Mouse (Mus musculus) hindbrain, embryonic 12.5 days (tissue): ENCODE data around the gene Enox1. TPM values are rescaled to one million over a fixed set of nuclear protein-coding genes. Genes with fewer than 3 reads are reported as not detected.

Experiments used
- ATAC-seq: fragments of 200-750 bp; cut with Nextera tagmentation; 2 replicates; pipeline ENCODE4 v1.8.0; 2017; ENCODE audit warnings: moderate TSS enrichment; ENCODE audit not compliant: low FRiP score
- H3K27ac ChIP-seq: fragments of 300-500 bp; sonication (generic); 2 replicates; pipeline ENCODE4 v1.5.1; 2016; ENCODE audit warnings: mild to moderate bottlenecking
- H3K27me3 ChIP-seq: fragments of 300-500 bp; sonication (generic); 2 replicates; pipeline ENCODE4 v1.6.1; 2016; ENCODE audit warnings: mild to moderate bottlenecking
- H3K36me3 ChIP-seq: fragments of 300-500 bp; sonication (generic); 2 replicates; pipeline ENCODE4 v1.6.1; 2016; ENCODE audit warnings: mild to moderate bottlenecking
- H3K4me1 ChIP-seq: fragments of 300-500 bp; sonication (generic); 2 replicates; pipeline ENCODE4 v1.6.1; 2016
- H3K4me2 ChIP-seq: fragments of 300-500 bp; sonication (generic); replicated peaks from 2 replicates; pipeline ENCODE4 v1.6.1; 2016; ENCODE audit warnings: mild to moderate bottlenecking
- H3K4me3 ChIP-seq: fragments of 300-500 bp; sonication (generic); 2 replicates; pipeline ENCODE4 v1.5.1; 2016; ENCODE audit warnings: mild to moderate bottlenecking
- H3K9ac ChIP-seq: fragments of 300-500 bp; sonication (generic); 2 replicates; pipeline ENCODE4 v1.6.1; 2016; ENCODE audit warnings: mild to moderate bottlenecking, moderate library complexity
- H3K9me3 ChIP-seq: fragments of 300-500 bp; sonication (generic); replicated peaks from 2 replicates; pipeline ENCODE4 v1.6.1; 2016; ENCODE audit warnings: mild to moderate bottlenecking
- WGBS: fragments of 180-500 bp; shearing (Covaris S2); methylation state at CpG from one replicate; pipeline ENCODE4 v1.1.7; 2016; 5-methylcytosine and 5-hydroxymethylcytosine counted together
- polyA plus RNA-seq: library from polyadenylated mRNA; unstranded; fragments of >200 nt; fragmentation: Nextera tagmentation; extraction: Ambion mirVana; gene quantifications from 2 replicates; pipeline ENCODE4 v1.2.1, GENCODE M21; 2016

Enox1 gene
- polyA plus RNA-seq, 1 experiment from 2014 or later = 36.7 TPM

- no peaks in the 10 kb centered on the region for H3K27me3 ChIP-seq
- no peak overlapping the region for H3K27ac ChIP-seq
- no peaks in the 10 kb centered on the region for H3K9me3 ChIP-seq
- H3K9ac ChIP-seq = no peak overlapping the region
- H3K4me1 ChIP-seq = no peaks in the 10 kb centered on the region
- no peak overlapping the region for H3K4me2 ChIP-seq
- 0 out of 2 replicates have a peak, but pooled peaks cover 5% of the 10 kb centered on the region for H3K36me3 ChIP-seq
- no peak for ATAC-seq
- H3K4me3 ChIP-seq = no peak overlapping the region
- 62% methylated on average over 12 of the region's 12 CpGs for WGBS
Observed at GRCm38 (mm10) chr14:77708354-77709150, 552.0 kb downstream of the Enox1 start.

- Histone ChIP-seq H3K9ac (no peak overlapping the region), H3K27me3 (no peaks in the 10 kb centered on the region), H3K4me3 (no peak overlapping the region), H3K9me3 (no peaks in the 10 kb centered on the region), H3K27ac (no peak overlapping the region; the same call in 1 of the 2 replicates), H3K4me2 (no peak overlapping the region), H3K36me3 (no peaks in the 10 kb centered on the region), H3K4me1 (peaks cover 11% of the 10 kb centered on the region)
- 67% methylated on average over 9 of the region's 9 CpGs for WGBS
- no peak for ATAC-seq
Observed at GRCm38 (mm10) chr14:77714931-77715535, 558.5 kb downstream of the Enox1 start.

GRCm38 (mm10) chr14:77716981-77717380 is 560.4 kb downstream of the Enox1 start:
- no peak for ATAC-seq
- Histone ChIP-seq H3K9ac (no peak overlapping the region), H3K27me3 (no peaks in the 10 kb centered on the region), H3K4me3 (no peak overlapping the region), H3K9me3 (no peaks in the 10 kb centered on the region), H3K36me3 (no peaks in the 10 kb centered on the region), H3K27ac (no peak overlapping the region), H3K4me1 (peaks cover 11% of the 10 kb centered on the region), H3K4me2 (no peak overlapping the region)
- WGBS = 86% methylated on average over 5 of the region's 5 CpGs

- H3K4me3 ChIP-seq = no peak overlapping the region
- 77% methylated on average over 8 of the region's 8 CpGs for WGBS
- no peak for ATAC-seq
- H3K4me2 ChIP-seq = no peak overlapping the region
- no peaks in the 10 kb centered on the region for H3K36me3 ChIP-seq
- no peaks in the 10 kb centered on the region for H3K27me3 ChIP-seq
- no peaks in the 10 kb centered on the region for H3K9me3 ChIP-seq
- H3K4me1 ChIP-seq = peaks cover 11% of the 10 kb centered on the region
- H3K27ac ChIP-seq = no peak overlapping the region
- no peak overlapping the region for H3K9ac ChIP-seq
Observed at GRCm38 (mm10) chr14:77718814-77719213, 562.3 kb downstream of the Enox1 start.

- Histone ChIP-seq H3K27me3 (no peaks in the 10 kb centered on the region), H3K4me3 (no peak overlapping the region), H3K4me2 (no peak overlapping the region), H3K36me3 (no peaks in the 10 kb centered on the region), H3K9ac (no peak overlapping the region), H3K9me3 (no peaks in the 10 kb centered on the region), H3K4me1 (no peaks in the 10 kb centered on the region), H3K27ac (no peak overlapping the region)
- ATAC-seq = no peak
- WGBS = 86% methylated on average over 3 of the region's 3 CpGs
Observed at GRCm38 (mm10) chr14:77738056-77738455, 581.5 kb downstream of the Enox1 start.

- H3K4me3 ChIP-seq = no peak overlapping the region
- H3K9ac ChIP-seq = no peak overlapping the region
- no peaks in the 10 kb centered on the region for H3K9me3 ChIP-seq
- H3K27me3 ChIP-seq = no peaks in the 10 kb centered on the region
- 90% methylated on average over 7 of the region's 7 CpGs for WGBS
- no peak for ATAC-seq
- H3K4me2 ChIP-seq = no peak overlapping the region
- H3K4me1 ChIP-seq = no peaks in the 10 kb centered on the region
- no peak overlapping the region for H3K27ac ChIP-seq
- no peaks in the 10 kb centered on the region for H3K36me3 ChIP-seq
Observed at GRCm38 (mm10) chr14:77738751-77739365, 582.3 kb downstream of the Enox1 start.

GRCm38 (mm10) chr14:77739376-77739775 is 582.8 kb downstream of the Enox1 start:
- H3K4me3 ChIP-seq = no peak overlapping the region
- H3K36me3 ChIP-seq = no peaks in the 10 kb centered on the region
- no peak for ATAC-seq
- no peaks in the 10 kb centered on the region for H3K4me1 ChIP-seq
- no peaks in the 10 kb centered on the region for H3K9me3 ChIP-seq
- H3K9ac ChIP-seq = no peak overlapping the region
- no peak overlapping the region for H3K4me2 ChIP-seq
- no peak overlapping the region for H3K27ac ChIP-seq
- no peaks in the 10 kb centered on the region for H3K27me3 ChIP-seq

GRCm38 (mm10) chr14:77744638-77745240 is 588.2 kb downstream of the Enox1 start:
- Histone ChIP-seq H3K4me1 (no peaks in the 10 kb centered on the region), H3K4me2 (no peak overlapping the region), H3K27me3 (no peaks in the 10 kb centered on the region), H3K9me3 (no peaks in the 10 kb centered on the region), H3K4me3 (no peak overlapping the region), H3K27ac (no peak overlapping the region), H3K36me3 (no peaks in the 10 kb centered on the region), H3K9ac (no peak overlapping the region)
- WGBS = 96% methylated on average over 5 of the region's 5 CpGs
- ATAC-seq = no peak

GRCm38 (mm10) chr14:77748920-77749319 is 592.4 kb downstream of the Enox1 start:
- H3K27me3 ChIP-seq = no peaks in the 10 kb centered on the region
- no peak overlapping the region for H3K27ac ChIP-seq
- H3K4me3 ChIP-seq = no peak overlapping the region
- no peaks in the 10 kb centered on the region for H3K4me1 ChIP-seq
- no peaks in the 10 kb centered on the region for H3K36me3 ChIP-seq
- H3K9ac ChIP-seq = no peak overlapping the region
- no peak for ATAC-seq
- no peaks in the 10 kb centered on the region; the same call in 1 of the 2 replicates for H3K9me3 ChIP-seq
- no peak overlapping the region for H3K4me2 ChIP-seq

Other genes starting within 250 kb of the Enox1 start
- gene Ccdc122, start 120.0 kb upstream of the Enox1 start, polyA plus RNA-seq = 1.5 TPM in 2 replicates
- 5.5 TPM in 2 replicates for gene Lacc1, start 119.9 kb upstream of the Enox1 start, polyA plus RNA-seq